Mouse (Mus musculus): ENCODE data around the gene Pak4.
"Not testable (repeated sequence)": the region's sequence is repeated elsewhere in the genome, so short reads cannot be mapped to it uniquely, and the experiment has no call there.

Pak4 gene

DNA sequence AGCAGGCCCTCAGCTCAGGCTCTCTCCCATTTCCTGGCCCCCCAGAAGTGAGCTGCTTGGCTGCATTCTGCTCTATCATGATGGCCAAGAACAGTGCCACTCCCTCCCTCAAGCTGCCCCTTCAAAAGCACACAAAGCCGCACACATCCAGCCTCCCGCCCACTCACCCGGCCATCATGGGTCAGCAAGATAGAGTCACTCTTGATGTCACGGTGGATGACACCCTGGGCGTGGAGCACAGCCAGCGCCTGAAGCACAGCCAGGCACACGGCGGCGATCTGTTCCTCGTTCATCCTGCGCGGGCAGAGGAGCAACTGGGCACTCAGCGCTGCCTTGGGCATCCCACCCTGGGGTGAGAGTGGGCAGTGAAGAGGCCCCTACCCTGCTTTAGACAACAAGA, 35.6 kb downstream of the Pak4 start:
- no peak for DNase-seq (ENCODE audit: low spot score in 2 of 2)

- no peak for DNase-seq (ENCODE audit: low spot score in 2 of 2)
Measured at GRCm38 (mm10) chr7:28561967-28562366, 36.0 kb downstream of the Pak4 start.

DNA sequence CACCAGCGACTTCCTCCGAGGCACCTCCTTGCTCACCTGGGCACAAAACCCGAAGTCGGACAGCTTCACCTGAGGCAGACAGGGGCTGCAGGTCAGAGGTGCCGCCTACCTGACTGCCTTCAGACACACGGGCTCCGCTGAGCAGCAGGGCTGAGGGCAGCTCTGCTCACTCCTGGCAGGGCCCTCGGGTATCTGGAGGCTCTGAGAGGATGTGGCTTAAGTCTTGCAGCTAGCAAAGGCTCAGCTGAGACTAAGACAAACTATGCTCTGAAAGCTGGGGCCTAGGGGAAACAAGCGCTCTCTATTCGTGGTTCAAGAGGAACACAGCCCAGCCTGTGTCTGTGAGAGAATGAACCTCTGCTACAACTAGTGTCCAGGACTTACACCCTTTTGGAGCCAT, 37.1 kb downstream of the Pak4 start:
- DNase-seq (ENCODE audit: low spot score in 2 of 2) = no peak

- DNase-seq (ENCODE audit: low spot score in 2 of 2) = peak in 1 of 2 experiments; percentile 44
Measured at GRCm38 (mm10) chr7:28558486-28558885, 39.5 kb downstream of the Pak4 start.

DNA sequence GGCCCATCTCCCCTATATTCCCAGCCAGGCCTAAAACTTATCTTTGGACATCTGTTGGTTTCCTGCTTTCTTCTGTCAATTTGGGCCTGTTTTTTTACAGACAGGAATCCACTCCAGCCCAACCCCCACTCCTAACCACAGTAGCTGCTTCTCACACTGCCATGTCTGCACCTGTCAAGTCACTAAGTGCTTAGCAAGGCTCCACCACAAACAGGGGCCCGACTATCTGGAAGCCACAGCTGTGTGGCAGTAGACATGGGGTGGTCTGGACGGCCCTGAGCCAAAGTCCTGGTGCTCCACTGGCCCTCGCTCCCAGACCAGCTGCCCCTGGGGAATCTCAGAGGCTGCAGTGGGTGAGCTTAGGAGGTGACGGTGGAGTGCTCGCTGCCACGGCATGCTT, 40.3 kb downstream of the Pak4 start:
- no peak for DNase-seq (ENCODE audit: low spot score in 2 of 2)

- DNase-seq (ENCODE audit: low spot score in 2 of 2) = no peak
Measured at GRCm38 (mm10) chr7:28557069-28557468, 40.9 kb downstream of the Pak4 start.

DNA sequence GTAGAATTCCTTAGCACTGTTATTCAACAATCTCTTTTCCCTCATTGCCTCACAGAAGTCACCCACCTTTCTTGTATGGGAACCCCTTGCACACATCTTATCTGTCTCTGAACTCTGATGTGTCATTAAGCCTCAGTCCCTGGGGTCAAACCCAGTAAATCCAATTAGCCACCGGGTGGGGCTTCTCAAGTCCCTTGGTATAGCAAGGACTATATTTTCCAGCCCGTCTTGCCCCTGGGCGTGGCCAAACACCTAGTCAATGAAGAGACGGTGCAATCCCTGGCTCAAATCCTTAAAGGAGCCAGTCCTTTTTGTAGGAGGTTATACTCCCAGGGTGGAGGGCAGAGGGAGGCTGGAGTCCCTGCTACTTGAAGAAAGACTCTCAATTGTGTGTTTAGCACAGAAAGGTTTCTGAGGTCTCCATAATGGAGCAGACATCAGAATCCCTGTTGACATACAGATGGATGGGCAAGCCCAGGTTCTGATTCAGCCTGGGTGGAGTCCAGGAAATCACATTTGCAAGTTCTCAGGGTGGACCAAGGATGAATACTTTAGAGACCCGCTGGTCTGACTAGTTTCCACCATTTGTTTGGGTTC, 41.9 kb downstream of the Pak4 start:
- no peak for DNase-seq (ENCODE audit: low spot score in 2 of 2)

DNA sequence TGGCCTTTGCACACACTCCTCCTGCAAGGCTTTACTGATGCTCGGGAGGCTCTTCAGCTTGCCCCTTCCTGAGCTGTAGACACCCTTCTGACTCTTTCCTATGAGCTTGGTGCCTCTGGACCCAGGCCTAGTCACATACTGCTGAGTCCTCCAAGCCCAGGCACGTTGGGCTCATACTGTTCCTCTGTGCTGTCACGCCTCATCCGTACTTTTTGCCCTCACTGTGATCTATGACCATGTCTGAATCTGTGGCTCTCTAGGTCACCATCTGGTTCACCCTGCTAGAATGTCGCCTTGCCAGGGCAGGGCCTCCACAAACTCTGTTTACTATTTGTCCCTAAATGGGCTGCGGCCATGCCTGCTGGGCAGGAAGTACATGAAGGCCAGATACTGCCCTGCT, 44.9 kb downstream of the Pak4 start:
- peak in 1 of 2 experiments; percentile 73 for DNase-seq (ENCODE audit: low spot score in 2 of 2)

DNA sequence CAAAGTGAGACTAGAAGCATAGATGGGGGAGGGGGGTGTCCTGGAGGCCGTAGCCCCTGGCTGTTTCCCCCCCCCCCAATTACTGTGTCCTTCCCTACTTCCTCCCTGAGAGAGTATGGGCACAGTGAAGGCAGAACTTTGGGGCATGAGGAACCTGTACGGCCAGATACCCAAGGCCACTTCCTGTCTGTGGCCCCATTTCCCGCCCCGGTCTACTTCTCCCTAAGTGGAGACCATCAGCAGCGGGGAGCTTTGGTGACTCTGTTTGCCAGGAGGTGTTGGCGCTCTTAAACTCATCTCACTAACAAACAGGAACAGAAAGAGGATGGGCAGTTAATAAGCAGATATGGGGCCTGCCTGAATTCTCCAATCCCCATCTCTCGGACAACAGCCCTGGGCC, 50.4 kb downstream of the Pak4 start:
- no peak for DNase-seq (ENCODE audit: low spot score in 2 of 2)

- DNase-seq (ENCODE audit: low spot score in 2 of 2) = no peak
Measured at GRCm38 (mm10) chr7:28547154-28547553, 50.8 kb downstream of the Pak4 start, which contains the start of gene Nccrp1. TSS of gene Nccrp1 (minus strand) at chr7:28547254.

DNA sequence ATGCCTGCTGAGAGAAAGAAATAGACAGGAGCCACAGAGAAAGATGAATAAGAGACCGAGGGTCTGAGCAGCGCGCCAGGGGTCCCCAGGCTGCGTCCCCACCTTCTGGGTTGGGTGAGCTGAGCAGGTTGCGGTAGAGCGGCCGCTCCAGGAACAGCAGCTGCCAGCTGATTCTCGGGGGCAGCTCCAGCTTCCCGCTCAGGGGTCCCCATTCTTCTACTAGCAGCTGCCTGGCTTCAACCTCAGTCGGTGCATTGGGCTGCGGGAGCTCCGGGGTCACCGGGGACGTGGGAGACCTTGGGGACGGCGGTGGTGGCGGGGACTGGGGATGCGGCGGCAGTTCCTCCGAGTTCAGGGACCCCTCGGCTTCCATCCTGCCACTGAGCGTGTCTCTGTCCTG, 51.3 kb downstream of the Pak4 start:
- DNase-seq (ENCODE audit: low spot score in 2 of 2) = no peak

DNA sequence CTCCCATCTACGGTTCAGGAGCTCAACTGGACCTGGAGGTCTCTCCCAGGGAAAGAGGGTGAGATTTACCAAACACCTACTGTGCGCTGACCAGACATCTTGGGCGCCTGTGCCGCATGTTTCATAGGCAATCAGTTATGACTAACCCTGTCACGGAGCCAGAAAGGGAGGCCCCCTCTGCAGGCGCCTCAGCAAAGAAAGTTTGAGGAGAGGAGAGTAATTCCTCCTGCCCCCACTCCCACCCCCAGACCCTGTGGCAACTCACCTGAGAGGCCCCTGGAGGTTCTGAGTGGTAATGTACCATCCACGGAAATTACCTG, 52.1 kb downstream of the Pak4 start:
- no peak for DNase-seq (ENCODE audit: low spot score in 2 of 2)

GRCm38 (mm10) chr7:28545048-28545890, 52.7 kb downstream of the Pak4 start:
- DNase-seq (ENCODE audit: low spot score in 2 of 2) = no peak

GRCm38 (mm10) chr7:28544051-28544601, 53.9 kb downstream of the Pak4 start:
- no peak for DNase-seq (ENCODE audit: low spot score in 2 of 2)

GRCm38 (mm10) chr7:28540526-28540925, 57.5 kb downstream of the Pak4 start, which contains the start of gene Sycn:
TSS of gene Sycn (plus strand) at chr7:28540885.
- no peak for DNase-seq (ENCODE audit: low spot score in 2 of 2)

DNA sequence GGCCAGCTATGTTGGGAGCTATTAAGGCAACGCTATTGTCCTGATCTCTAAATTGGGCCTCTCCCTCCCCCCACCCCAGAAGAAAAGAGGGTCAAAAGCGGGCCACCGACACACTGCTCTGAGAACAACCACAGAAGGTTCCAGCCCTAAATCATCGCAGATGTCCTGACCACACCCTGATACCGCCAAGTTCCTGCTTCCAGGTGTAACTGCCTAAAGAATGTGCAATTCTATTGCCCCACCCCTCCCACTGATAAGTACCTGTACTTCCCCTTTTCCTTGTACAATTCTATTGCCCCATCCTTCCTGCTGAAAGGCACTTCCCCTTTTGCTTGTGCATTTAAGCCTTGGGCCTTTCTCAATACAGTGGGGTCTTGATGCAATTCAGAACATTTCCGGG, 59.1 kb downstream of the Pak4 start:
- DNase-seq (ENCODE audit: low spot score in 2 of 2) = not testable (repeated sequence)

DNA sequence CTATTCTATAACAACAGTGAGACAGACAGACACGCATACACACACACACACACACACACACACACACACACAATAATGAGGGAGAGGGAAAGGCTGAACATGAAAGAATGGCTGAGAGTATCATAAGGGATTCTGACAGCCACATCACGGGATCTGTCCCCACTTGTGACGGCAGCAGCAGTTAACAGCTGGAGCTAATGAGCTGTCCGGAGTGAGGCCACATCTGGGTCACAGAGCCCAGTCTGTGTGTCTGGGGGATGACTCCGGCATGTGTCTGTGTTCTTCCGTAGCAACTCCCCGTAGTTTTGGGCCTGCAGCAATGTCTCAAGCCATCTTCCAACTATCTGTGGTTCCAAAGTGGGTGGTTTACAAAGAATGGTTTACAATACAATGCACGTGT, 66.0 kb downstream of the Pak4 start:
- DNase-seq (ENCODE audit: low spot score in 2 of 2) = no peak

- DNase-seq (ENCODE audit: low spot score in 2 of 2) = peak; percentile 62 to 79
Measured at GRCm38 (mm10) chr7:28527922-28528719, 69.9 kb downstream of the Pak4 start.

DNA sequence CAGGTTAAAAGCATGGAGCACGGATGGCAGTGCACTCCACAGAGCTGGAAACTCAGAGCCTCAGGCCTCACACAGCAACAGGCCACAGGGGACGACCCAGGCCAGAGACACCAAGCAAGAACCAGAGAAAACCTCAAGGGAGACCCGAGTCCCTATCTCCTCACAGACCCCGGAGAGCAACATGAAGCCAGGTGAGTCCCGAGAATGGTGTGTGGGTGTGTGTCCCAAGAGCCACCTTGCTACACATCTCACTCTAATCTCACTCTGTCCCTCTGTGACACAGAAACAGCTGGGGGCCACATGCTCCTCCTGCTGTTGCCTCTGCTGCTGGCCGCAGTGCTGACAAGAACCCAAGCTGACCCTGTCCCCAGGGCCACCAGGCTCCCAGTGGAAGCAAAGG, 75.4 kb downstream of the Pak4 start, which contains the start of gene Ifnl3:
Gene Ifnl3 (plus strand): TSS at position 301 of the 400 bp plus-strand sequence.
- not testable (repeated sequence) for DNase-seq (ENCODE audit: low spot score in 2 of 2)

- DNase-seq (ENCODE audit: low spot score in 2 of 2) = no peak
Measured at GRCm38 (mm10) chr7:28511441-28511840, 86.5 kb downstream of the Pak4 start.

DNA sequence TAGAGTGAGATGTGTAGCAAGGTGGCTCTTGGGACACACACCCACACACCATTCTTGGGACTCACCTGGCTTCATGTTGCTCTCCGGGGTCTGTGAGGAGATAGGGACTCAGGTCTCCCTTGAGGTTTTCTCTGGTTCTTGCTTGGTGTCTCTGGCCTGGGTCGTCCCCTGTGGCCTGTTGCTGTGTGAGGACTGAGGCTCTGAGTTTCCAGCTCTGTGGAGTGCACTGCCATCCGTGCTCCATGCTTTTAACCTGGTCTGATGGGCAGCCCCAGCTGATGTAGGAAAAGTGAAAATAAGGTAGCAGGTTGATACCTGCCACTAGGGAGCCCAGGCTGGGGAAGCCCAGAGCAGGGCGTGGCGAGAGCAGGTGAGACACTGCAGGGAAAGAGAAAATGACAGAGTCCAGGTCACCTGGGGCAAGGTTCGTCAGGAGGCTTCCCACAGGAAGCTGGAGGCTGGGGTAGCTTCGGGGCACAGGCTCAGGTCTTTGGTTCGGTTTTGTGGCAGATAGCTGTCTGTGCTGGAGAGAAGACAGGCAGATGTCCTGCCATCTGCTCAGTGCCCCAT, 87.5 kb downstream of the Pak4 start, which contains the start of gene Ifnl2:
Gene Ifnl2 (minus strand): TSS at position 51 of the 570 bp plus-strand sequence.
- DNase-seq (ENCODE audit: low spot score in 2 of 2) = not testable (repeated sequence)

DNA sequence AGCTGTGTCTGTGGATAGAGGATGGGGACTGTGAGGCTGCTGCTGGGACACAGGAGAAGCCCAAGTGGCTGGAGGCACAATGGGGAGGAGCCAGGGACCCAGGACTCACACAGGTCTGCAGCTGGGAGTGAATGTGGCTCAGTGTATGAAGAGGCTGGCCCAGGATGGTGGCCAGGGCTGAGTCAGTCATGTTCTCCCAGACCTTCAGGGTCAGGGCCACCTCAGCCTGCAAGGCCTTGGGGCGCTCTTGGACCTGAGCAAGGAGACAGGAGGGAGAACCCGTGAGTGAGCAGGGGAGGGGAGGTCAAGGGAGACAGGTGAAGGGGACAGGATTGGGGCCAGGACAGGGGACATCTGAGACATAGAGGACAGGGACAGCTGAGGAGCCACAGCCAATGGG, 88.9 kb downstream of the Pak4 start:
- DNase-seq (ENCODE audit: low spot score in 2 of 2) = not testable (repeated sequence)

Measured in urinary bladder, adult 18-20 months (tissue).